Mouse (Mus musculus) brain, embryonic 18.5 days (tissue): ENCODE measurements around the gene Catsper4.

Experiments
- DNase-seq: peaks from one replicate; pipeline ENCODE4 v3.0.0-alpha.2; 2012; ENCODE audit warnings: low read depth, low spot score

The Catsper4 gene

DNA sequence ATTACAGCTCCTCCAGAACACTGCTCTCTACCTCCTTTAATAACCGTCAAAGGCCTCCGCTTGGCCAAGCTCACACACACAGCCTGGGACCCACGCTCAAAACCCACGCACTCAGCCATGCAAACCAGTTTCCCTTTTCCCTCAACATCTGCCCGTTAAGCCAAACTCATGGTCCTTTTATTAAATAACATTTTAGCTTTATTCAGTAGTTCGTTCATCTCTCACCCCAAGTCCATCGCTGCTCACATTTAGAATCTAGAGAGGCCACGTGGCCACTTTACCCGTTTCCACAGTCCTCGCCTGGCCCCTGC lies 23.7 kb upstream of the Catsper4 start:
- DNase-seq: no peak

DNA sequence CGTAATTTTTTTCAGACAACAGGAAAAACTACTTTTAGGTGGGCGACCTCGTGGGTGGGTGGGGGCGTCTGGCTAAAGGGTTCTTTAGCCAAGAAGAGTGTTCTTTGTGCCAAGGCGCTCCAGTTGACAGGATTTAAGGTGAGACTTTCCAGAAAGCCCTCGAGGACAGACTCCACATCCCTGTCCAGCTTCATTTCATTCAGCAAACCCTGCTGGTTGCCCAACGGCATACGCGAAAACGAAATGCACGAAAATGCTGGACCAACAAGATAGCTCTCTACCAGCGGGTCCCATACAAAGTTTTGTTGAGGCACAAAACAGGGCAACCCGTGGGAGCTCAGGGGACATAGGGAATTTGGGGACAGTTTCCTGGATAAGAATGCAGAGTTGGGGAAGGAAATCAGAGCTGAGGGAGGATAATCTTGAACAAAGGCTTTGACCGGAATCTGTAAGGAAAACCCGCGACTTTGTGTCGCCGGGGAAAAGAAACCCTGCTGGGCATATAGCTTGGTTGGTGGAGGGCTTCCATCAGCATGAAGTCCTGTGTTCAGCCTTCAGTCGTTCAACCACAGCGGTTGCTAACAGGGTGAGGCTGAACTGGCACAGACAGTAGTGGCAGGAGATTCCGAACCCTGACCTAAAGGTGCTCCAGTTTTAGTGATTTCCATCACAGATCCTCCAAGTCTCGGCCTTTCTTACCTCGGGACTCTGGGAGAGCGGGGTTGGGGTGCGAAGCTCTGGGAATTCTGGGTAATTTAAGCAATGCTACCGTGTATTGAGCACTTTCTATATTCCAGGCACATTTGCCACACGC lies 23.1 kb upstream of the Catsper4 start:
- DNase-seq: no peak

GRCm38 (mm10) chr4:134249651-134250050 lies 22.5 kb upstream of the Catsper4 start:
- DNase-seq: no peak

GRCm38 (mm10) chr4:134246719-134247258 lies 19.6 kb upstream of the Catsper4 start, which contains the start of gene Gm30191:
TSS of gene Gm30191 (plus strand) at chr4:134246935.
- no peak for DNase-seq

GRCm38 (mm10) chr4:134246256-134246655 lies 19.1 kb upstream of the Catsper4 start:
- DNase-seq: no peak

DNA sequence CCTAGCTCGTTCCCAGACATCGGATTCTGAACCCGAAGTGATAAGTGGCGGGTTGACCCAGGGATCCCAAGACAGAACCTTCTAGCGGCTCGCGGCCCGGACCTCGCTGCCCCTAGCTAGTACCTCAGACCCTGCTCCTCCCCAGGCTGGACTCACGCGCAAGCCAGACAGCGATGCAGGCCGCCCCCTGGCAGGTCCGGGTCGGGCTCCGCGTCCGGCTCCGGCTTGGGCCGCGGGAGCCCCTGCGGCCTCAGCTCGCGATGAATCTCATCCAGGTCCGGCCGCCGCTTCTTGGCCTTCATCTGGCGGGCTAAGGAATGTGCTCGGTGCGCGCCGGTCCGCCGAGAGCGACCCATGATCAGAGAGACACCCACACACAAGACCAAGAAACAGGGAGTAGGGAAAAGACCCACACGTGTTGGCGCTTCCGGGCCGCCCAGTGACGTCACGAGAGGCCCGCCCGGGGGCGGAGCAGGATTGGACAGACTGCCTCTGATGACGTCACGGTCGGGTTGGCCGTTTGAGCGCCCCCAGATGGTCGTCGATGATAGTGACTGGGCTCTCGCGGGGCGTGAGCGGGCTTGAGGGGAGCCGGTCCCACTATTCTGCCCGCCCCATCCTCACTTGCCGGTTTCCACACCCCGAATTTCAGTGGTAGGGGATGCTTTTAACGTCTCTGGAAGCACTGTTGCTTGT lies 18.1 kb upstream of the Catsper4 start, which contains the start of gene Zfp593:
TSS of gene Zfp593 (minus strand) at position 445 of the 696 bp plus-strand sequence.
- peak; percentile 73 for DNase-seq

GRCm38 (mm10) chr4:134243516-134244250 lies 16.5 kb upstream of the Catsper4 start, which contains the start of gene E130218I03Rik:
TSS of gene E130218I03Rik (plus strand) at chr4:134243662.
- no peak for DNase-seq

- no peak for DNase-seq
These were observed 11.5 kb upstream of the Catsper4 start for GRCm38 (mm10) chr4:134238686-134239085.

GRCm38 (mm10) chr4:134238279-134238651 lies 11.1 kb upstream of the Catsper4 start, which contains the start of gene Cnksr1:
TSS of gene Cnksr1 (minus strand) at chr4:134238399.
- DNase-seq: no peak

DNA sequence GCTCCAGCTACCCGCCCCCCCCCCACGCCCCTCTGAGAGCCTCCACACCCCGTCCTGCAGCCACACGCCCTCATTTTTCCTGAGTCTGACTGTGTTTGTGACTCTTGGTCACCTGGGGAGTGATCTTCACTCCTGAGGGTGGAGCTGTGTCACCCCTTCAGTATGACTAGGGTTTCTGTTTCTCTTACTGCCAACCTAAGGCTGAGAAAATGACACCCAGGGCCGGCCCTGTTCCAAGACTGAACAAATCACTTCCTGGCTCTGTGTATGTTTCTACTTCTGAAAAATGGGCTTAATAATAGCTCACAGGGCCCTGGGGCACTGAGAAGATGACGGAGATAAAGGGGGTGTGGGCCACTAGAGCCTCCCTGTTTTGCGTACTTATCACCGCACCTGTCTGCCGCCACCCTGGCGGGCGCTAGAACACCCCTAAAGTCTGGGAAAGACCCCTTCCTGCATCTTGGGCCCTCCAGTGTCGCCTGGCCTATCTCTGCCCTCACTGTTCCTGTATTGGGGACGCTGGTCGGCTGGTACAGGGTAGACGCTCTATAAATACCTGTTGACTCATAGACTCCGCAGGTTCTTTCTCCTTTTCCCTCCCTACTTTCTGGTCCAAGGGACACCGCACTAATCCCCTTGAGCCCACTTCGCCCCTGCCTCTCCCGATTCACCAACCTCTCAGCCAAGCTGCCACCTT lies 10.5 kb upstream of the Catsper4 start:
- no peak for DNase-seq

GRCm38 (mm10) chr4:134234876-134235275 lies 7.7 kb upstream of the Catsper4 start:
- no peak for DNase-seq

DNA sequence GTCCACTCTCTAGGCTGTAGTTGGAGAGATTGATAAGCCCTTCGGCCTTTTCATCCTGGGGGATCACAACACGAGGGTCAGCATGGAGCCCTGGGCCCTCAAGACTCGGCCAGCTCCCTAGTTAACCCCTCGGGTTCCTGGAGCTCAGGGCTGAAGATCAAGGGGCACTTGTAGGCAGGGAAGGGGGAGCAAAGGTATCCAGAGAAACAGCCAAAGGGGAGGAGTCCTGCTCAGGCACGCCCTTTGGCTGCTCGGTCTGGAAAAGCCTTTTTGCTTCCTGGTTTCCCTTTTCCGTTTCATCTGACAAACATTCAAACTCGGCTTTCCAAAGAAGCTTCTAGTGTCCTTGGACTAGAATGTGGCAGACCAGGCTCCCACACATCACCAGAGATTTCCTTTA lies 3.2 kb upstream of the Catsper4 start:
- DNase-seq: no peak

GRCm38 (mm10) chr4:134222793-134223600 lies 4.2 kb downstream of the Catsper4 start:
- no peak for DNase-seq

GRCm38 (mm10) chr4:134206488-134207053 lies 20.6 kb downstream of the Catsper4 start:
- no peak for DNase-seq

DNA sequence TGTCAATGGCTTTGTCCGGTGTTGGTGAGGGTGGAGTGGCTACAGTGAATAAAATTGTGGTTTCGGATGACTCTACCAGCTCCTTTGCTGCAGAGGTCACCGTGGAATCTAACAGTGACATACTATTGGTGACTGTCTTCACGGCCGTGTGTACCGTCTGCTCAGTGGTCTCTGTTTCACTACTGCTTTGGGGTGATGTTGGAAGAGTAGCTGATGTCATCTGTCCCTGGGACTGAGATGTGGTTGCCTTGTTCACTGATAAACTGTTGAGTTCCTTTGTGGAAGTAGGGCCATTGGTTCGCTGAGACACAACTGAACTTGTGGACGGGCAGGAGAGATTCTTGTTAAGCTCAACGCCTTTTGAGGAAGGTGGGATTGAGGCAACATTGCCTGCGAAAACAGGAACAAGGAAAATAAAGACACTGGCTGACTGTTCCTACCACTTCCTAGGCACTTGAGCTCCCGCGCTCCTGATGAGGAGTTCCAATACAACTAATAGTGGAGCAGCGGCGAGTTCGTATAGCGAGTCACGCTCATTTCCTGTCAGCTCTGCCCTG lies 23.8 kb downstream of the Catsper4 start:
- DNase-seq: no peak

GRCm38 (mm10) chr4:134202904-134203303 lies 24.3 kb downstream of the Catsper4 start, which contains the start of gene Gm7534:
TSS of gene Gm7534 (minus strand) at chr4:134203004.
- DNase-seq: no peak

GRCm38 (mm10) chr4:134199371-134199770 lies 27.8 kb downstream of the Catsper4 start:
- no peak for DNase-seq

- DNase-seq: no peak
These were observed 40.9 kb downstream of the Catsper4 start for GRCm38 (mm10) chr4:134186268-134186667.

DNA sequence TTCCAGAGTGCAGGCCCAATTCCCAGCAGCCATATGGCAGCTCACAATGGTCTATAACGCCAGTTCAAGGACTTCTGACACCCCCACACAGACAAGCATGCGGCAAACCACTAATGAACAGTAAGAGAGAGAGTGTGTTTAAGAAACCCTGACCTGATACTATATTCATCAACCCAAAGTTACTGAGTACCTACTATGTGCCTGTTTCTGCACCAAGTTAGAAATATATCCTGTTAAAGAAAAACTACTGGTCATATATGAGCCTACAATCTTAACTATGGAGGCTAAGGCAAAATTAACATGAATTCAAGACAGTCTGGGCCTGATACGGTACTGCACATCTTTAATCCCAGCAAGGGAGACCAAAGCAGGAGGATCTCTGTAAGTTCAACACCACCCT lies 41.6 kb downstream of the Catsper4 start:
- DNase-seq: no peak

DNA sequence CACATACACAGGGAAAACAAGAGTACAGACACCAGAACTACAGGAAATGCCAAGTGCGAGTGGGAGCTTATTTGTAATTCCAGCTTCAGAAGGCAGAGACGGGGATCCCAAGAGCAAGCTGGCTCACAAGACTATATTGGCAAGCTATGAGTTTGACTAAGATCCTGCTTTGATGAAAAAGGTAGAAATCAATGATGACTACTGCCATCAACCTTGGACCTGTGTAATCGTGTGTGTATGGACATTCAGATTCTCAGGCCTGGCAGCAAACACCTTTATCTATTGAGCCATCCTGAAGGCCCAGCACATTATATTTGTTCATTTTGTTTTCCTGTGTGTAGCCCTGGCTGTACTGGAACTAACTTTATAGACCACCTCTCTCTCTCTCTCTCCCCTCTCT lies 43.5 kb downstream of the Catsper4 start:
- DNase-seq: no peak
